Mouse (Mus musculus): ENCODE data around the gene Sec23ip.
"Not testable (repeated sequence)": the region's sequence is repeated elsewhere in the genome, so short reads cannot be mapped to it uniquely, and the experiment has no call there.

Sec23ip gene

GRCm38 (mm10) chr7:128744684-128745485, at the start of gene Sec23ip:
Sec23ip (plus strand) TSS chr7:128744943.
- DNase-seq (ENCODE audit: low spot score): peak; percentile 94

- DNase-seq (ENCODE audit: low spot score): not testable (repeated sequence)
Measured at GRCm38 (mm10) chr7:128699959-128700358, 44.8 kb upstream of the Sec23ip start.

GRCm38 (mm10) chr7:128705735-128706134, 39.0 kb upstream of the Sec23ip start:
- peak; percentile 68 for DNase-seq (ENCODE audit: low spot score)

- no peak for DNase-seq (ENCODE audit: low spot score)
Measured at GRCm38 (mm10) chr7:128717991-128718390, 26.8 kb upstream of the Sec23ip start.

GRCm38 (mm10) chr7:128724761-128725160, 20.0 kb upstream of the Sec23ip start:
- DNase-seq (ENCODE audit: low spot score): peak; percentile 47

- no peak for DNase-seq (ENCODE audit: low spot score)
Measured at GRCm38 (mm10) chr7:128725189-128725588, 19.6 kb upstream of the Sec23ip start.

- DNase-seq (ENCODE audit: low spot score): no peak
Measured at GRCm38 (mm10) chr7:128726999-128727398, 17.7 kb upstream of the Sec23ip start.

- no peak for DNase-seq (ENCODE audit: low spot score)
Measured at GRCm38 (mm10) chr7:128727701-128728100, 17.0 kb upstream of the Sec23ip start.

GRCm38 (mm10) chr7:128728738-128729137, 16.0 kb upstream of the Sec23ip start:
- DNase-seq (ENCODE audit: low spot score): no peak

- DNase-seq (ENCODE audit: low spot score): no peak
Measured at GRCm38 (mm10) chr7:128731585-128731984, 13.2 kb upstream of the Sec23ip start.

GRCm38 (mm10) chr7:128738041-128738440, 6.7 kb upstream of the Sec23ip start:
- no peak for DNase-seq (ENCODE audit: low spot score)

- no peak for DNase-seq (ENCODE audit: low spot score)
Measured at GRCm38 (mm10) chr7:128739116-128739461, 5.7 kb upstream of the Sec23ip start.

- DNase-seq (ENCODE audit: low spot score): peak; percentile 35
Measured at GRCm38 (mm10) chr7:128739462-128740277, 5.1 kb upstream of the Sec23ip start.

GRCm38 (mm10) chr7:128740334-128740733, 4.4 kb upstream of the Sec23ip start, which contains the start of gene Mcmbp:
Mcmbp (minus strand) TSS chr7:128740495.
- DNase-seq (ENCODE audit: low spot score): peak; percentile 95

- no peak for DNase-seq (ENCODE audit: low spot score)
Measured at GRCm38 (mm10) chr7:128743898-128744297, 845 bp upstream of the Sec23ip start.

GRCm38 (mm10) chr7:128746151-128746550, 1.4 kb downstream of the Sec23ip start:
- no peak for DNase-seq (ENCODE audit: low spot score)

GRCm38 (mm10) chr7:128748758-128749157, 4.0 kb downstream of the Sec23ip start:
- peak; percentile 32 for DNase-seq (ENCODE audit: low spot score)

GRCm38 (mm10) chr7:128750296-128750695, 5.6 kb downstream of the Sec23ip start:
- DNase-seq (ENCODE audit: low spot score): no peak

- DNase-seq (ENCODE audit: low spot score): no peak
Measured at GRCm38 (mm10) chr7:128752012-128752411, 7.3 kb downstream of the Sec23ip start.

- DNase-seq (ENCODE audit: low spot score): no peak
Measured at GRCm38 (mm10) chr7:128755396-128755795, 10.7 kb downstream of the Sec23ip start.

GRCm38 (mm10) chr7:128758948-128759347, 14.2 kb downstream of the Sec23ip start:
- DNase-seq (ENCODE audit: low spot score): no peak

GRCm38 (mm10) chr7:128766696-128767095, 22.0 kb downstream of the Sec23ip start:
- no peak for DNase-seq (ENCODE audit: low spot score)

GRCm38 (mm10) chr7:128777201-128777600, 32.5 kb downstream of the Sec23ip start:
- no peak for DNase-seq (ENCODE audit: low spot score)

Measured in ovary, postnatal 14 days (tissue).